Mouse (Mus musculus) spleen, postnatal 0 days (tissue): ENCODE measurements around the gene Hist1h2aa. TPM values are rescaled to one million over a fixed set of nuclear protein-coding genes. Genes with fewer than 3 reads are reported as not detected.

Source experiments
- polyA plus RNA-seq: library from polyadenylated mRNA; unstranded; fragments of >200 nt; fragmentation: Nextera tagmentation; extraction: Ambion mirVana; gene quantifications from 2 replicates; pipeline ENCODE4 v1.2.1, GENCODE M21; 2015

Hist1h2aa gene
- polyA plus RNA-seq = not detected in 2 replicates

GRCm38 (mm10) chr13:23934211-23934520 is at the start of gene Hist1h2aa:
Gene Hist1h2aa (plus strand): TSS chr13:23934462.

GRCm38 (mm10) chr13:23914376-23915167 is 19.7 kb upstream of the Hist1h2aa start, which contains the start of gene Slc17a4:
Gene Slc17a4 (minus strand): TSS chr13:23915009.

GRCm38 (mm10) chr13:23933421-23934210 is 646 bp upstream of the Hist1h2aa start, which contains the start of gene Hist1h2ba:
Gene Hist1h2ba (minus strand): TSS chr13:23934156.

Other genes with a start within 250 kb of the Hist1h2aa start
- not detected in 2 replicates for gene Hist1h1t, start 238.6 kb upstream of the Hist1h2aa start, polyA plus RNA-seq
- gene Hist1h4c, start 236.0 kb upstream of the Hist1h2aa start, polyA plus RNA-seq = 18.8 TPM in 2 replicates
- gene Hfe, start 223.6 kb upstream of the Hist1h2aa start, polyA plus RNA-seq = 10.7 and 14.6 TPM in 2 replicates
- gene Hist1h1c, start 195.7 kb upstream of the Hist1h2aa start, polyA plus RNA-seq = 62.5 and 68.9 TPM in 2 replicates
- gene Hist1h3c, start 188.9 kb upstream of the Hist1h2aa start, polyA plus RNA-seq = 10.7 and 11.0 TPM in 2 replicates
- 7.7 and 9.4 TPM in 2 replicates for gene Hist1h2bb, start 187.7 kb upstream of the Hist1h2aa start, polyA plus RNA-seq
- gene Hist1h2ab, start 183.3 kb upstream of the Hist1h2aa start, polyA plus RNA-seq = 104 and 128 TPM in 2 replicates
- 51.9 and 64.5 TPM in 2 replicates for gene Hist1h3b, start 182.2 kb upstream of the Hist1h2aa start, polyA plus RNA-seq
- 8.3 and 9.5 TPM in 2 replicates for gene Hist1h4b, start 177.4 kb upstream of the Hist1h2aa start, polyA plus RNA-seq
- gene Hist1h4a, start 173.2 kb upstream of the Hist1h2aa start, polyA plus RNA-seq = 1.3 and 1.4 TPM in 2 replicates
- 26.7 and 31.7 TPM in 2 replicates for gene Hist1h3a, start 172.1 kb upstream of the Hist1h2aa start, polyA plus RNA-seq
- gene Hist1h1a, start 170.8 kb upstream of the Hist1h2aa start, polyA plus RNA-seq = 15.4 and 20.8 TPM in 2 replicates
- not detected in 2 replicates for gene Trim38, start 164.5 kb upstream of the Hist1h2aa start, polyA plus RNA-seq
- gene Slc17a2, start 127.5 kb upstream of the Hist1h2aa start, polyA plus RNA-seq = not detected in 2 replicates
- gene Slc17a3, start 95.0 kb upstream of the Hist1h2aa start, polyA plus RNA-seq = not detected in 2 replicates
- not detected in 2 replicates for gene Slc17a1, start 66.7 kb upstream of the Hist1h2aa start, polyA plus RNA-seq
- gene Slc17a4, start 19.5 kb upstream of the Hist1h2aa start, polyA plus RNA-seq = 0.16 TPM in 2 replicates
- not detected in 2 replicates for gene Hist1h2ba, start 306 bp upstream of the Hist1h2aa start, polyA plus RNA-seq
- not detected in 2 replicates for gene Scgn, start 56.8 kb downstream of the Hist1h2aa start, polyA plus RNA-seq